Mouse (Mus musculus) splenic B cell, adult 2 months (primary cell): ENCODE measurements around the gene P2rx5.

Experiments used
- DNase-seq: peaks from one replicate; pipeline ENCODE4 v3.0.0-alpha.2; 2011; ENCODE audit warnings: low read depth, low spot score
- H3K27me3 ChIP-seq: 2 replicates; pipeline ENCODE4 v1.6.1; 2012; ENCODE audit warnings: mild to moderate bottlenecking, low read length, moderate library complexity, mixed read lengths; ENCODE audit not compliant: control insufficient read depth, poor library complexity, insufficient read depth, severe bottlenecking
- H3K36me3 ChIP-seq: 2 replicates; pipeline ENCODE4 v1.6.1; 2012; ENCODE audit warnings: mild to moderate bottlenecking, low read length, moderate library complexity, mixed read lengths; ENCODE audit not compliant: control insufficient read depth, poor library complexity, insufficient read depth, severe bottlenecking

Gene P2rx5

GRCm38 (mm10) chr11:73194444-73194843 is 34.2 kb downstream of the P2rx5 start:
- Histone ChIP-seq H3K27me3 (no peaks in the 10 kb centered on the region), H3K36me3 (peaks cover 2% of the 10 kb centered on the region; the same call in 1 of the 2 replicates)
- DNase-seq: no peak

- no peak for DNase-seq
- 0 out of 2 replicates have a peak, but pooled peaks cover 2% of the 10 kb centered on the region for H3K36me3 ChIP-seq
- no peaks in the 10 kb centered on the region for H3K27me3 ChIP-seq
These were observed 38.0 kb downstream of the P2rx5 start for GRCm38 (mm10) chr11:73198190-73198589.

GRCm38 (mm10) chr11:73198603-73199229 is 38.5 kb downstream of the P2rx5 start, which contains the start of gene Ctns:
Gene Ctns (minus strand): TSS chr11:73199042.
- Histone ChIP-seq H3K36me3 (0 out of 2 replicates have a peak, but pooled peaks cover 2% of the 10 kb centered on the region), H3K27me3 (no peaks in the 10 kb centered on the region)
- DNase-seq: peak; percentile 90

- no peaks in the 10 kb centered on the region for H3K27me3 ChIP-seq
- 0 out of 2 replicates have a peak, but pooled peaks cover 2% of the 10 kb centered on the region for H3K36me3 ChIP-seq
- DNase-seq: peak; percentile 96
These were observed 39.0 kb downstream of the P2rx5 start, which contains the start of gene Shpk for GRCm38 (mm10) chr11:73199230-73199712. Gene Shpk (plus strand): TSS chr11:73199460.

GRCm38 (mm10) chr11:73199879-73200278 is 39.7 kb downstream of the P2rx5 start:
- peak; percentile 66 for DNase-seq

GRCm38 (mm10) chr11:73201021-73201420 is 40.8 kb downstream of the P2rx5 start:
- Histone ChIP-seq H3K27me3 (no peaks in the 10 kb centered on the region), H3K36me3 (no peaks in the 10 kb centered on the region)
- DNase-seq: no peak

More at GRCm38 (mm10) chr11:73199879-73200278, 39.7 kb downstream of the P2rx5 start:
- Histone ChIP-seq H3K36me3 (no peaks in the 10 kb centered on the region), H3K27me3 (no peaks in the 10 kb centered on the region)

- no peaks in the 10 kb centered on the region for H3K36me3 ChIP-seq
- H3K27me3 ChIP-seq: no peaks in the 10 kb centered on the region
- DNase-seq: no peak
These were observed 41.4 kb downstream of the P2rx5 start for GRCm38 (mm10) chr11:73201597-73201996.

- no peaks in the 10 kb centered on the region for H3K36me3 ChIP-seq
- no peak for DNase-seq
- no peaks in the 10 kb centered on the region for H3K27me3 ChIP-seq
These were observed 43.7 kb downstream of the P2rx5 start for GRCm38 (mm10) chr11:73203895-73204294.

GRCm38 (mm10) chr11:73205194-73205593 is 45.0 kb downstream of the P2rx5 start:
- DNase-seq: no peak
- no peaks in the 10 kb centered on the region for H3K27me3 ChIP-seq
- H3K36me3 ChIP-seq: no peaks in the 10 kb centered on the region

- Histone ChIP-seq H3K36me3 (no peaks in the 10 kb centered on the region), H3K27me3 (no peaks in the 10 kb centered on the region)
- peak; percentile 36 for DNase-seq
These were observed 47.4 kb downstream of the P2rx5 start for GRCm38 (mm10) chr11:73207621-73208020.

- Histone ChIP-seq H3K27me3 (no peaks in the 10 kb centered on the region), H3K36me3 (no peaks in the 10 kb centered on the region)
- no peak for DNase-seq
These were observed 53.7 kb downstream of the P2rx5 start for GRCm38 (mm10) chr11:73213956-73214355.

- DNase-seq: no peak
- H3K36me3 ChIP-seq: no peaks in the 10 kb centered on the region; the same call in 1 of the 2 replicates
- H3K27me3 ChIP-seq: no peaks in the 10 kb centered on the region
These were observed 59.5 kb downstream of the P2rx5 start for GRCm38 (mm10) chr11:73219671-73220070.

- Histone ChIP-seq H3K27me3 (no peaks in the 10 kb centered on the region), H3K36me3 (no peaks in the 10 kb centered on the region; the same call in 1 of the 2 replicates)
- no peak for DNase-seq
These were observed 60.4 kb downstream of the P2rx5 start for GRCm38 (mm10) chr11:73220651-73221050.
